Mouse (Mus musculus) 416B (cell line): Measurements from ENCODE around the gene Nlk.

Experiments
- DNase-seq: peaks from one replicate; pipeline ENCODE4 v3.0.0; 2011; ENCODE audit warnings: low read depth

The Nlk gene

DNA sequence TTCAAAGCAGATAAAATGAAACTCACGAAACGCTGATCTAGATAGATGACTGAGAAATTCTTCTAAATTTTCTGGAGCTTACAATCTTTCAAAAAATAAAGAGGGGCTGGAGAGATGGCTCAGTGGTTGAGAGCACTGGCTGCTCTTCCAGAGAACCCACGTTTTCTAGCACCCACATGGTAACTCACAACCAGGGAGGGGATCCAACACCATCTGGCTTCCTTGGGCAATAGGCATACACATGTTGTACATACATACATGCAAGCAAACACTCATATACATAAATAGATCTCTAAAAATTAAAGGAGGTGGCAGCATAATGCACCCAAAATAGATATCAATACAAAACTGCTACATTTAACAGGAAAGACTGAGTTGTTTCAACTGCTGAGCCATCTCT lies 16.1 kb downstream of the Nlk start:
- no peak for DNase-seq

GRCm38 (mm10) chr11:78678761-78679160 lies 18.4 kb downstream of the Nlk start:
- no peak for DNase-seq

- DNase-seq: no peak
These were observed 28.5 kb downstream of the Nlk start for GRCm38 (mm10) chr11:78668647-78669046.

DNA sequence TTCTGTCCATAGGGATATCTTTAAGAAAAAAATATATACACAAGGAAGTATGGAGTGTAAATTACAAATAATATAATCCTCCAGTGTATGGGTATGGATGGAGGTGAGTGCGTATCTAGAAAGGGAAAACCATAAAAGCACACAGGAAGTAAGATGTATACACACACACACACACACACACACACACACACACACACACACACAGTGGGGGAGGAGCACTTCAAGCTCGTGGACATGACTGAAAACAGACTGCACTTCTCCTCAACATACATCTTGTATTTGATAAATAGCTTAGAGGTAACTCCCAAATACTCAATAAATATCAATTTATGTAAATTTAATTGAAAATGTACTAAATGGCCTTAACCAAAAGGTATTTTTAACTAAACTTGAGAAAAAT lies 32.3 kb downstream of the Nlk start:
- DNase-seq: no peak

- no peak for DNase-seq
These were observed 33.3 kb downstream of the Nlk start for GRCm38 (mm10) chr11:78663916-78664315.

DNA sequence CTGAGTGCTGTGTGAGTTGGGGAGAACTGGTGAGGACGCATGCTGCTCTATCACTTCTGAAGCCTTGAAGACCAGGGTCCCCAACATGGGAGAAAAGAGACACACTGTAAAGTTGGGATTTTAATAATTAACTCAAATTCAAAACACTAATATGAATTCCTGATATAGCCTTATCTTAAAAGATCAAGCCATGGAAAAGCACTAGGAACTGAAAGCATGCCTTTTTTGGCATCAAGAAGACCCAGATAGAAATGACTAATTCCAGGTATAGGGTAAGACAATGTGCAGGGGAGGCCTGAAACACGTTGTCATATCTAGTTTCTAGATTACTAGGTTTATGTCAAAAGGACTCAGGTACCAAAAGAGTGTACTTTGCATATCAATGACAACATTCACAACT lies 48.0 kb downstream of the Nlk start:
- DNase-seq: no peak

- DNase-seq: peak; percentile 38
These were observed 48.8 kb downstream of the Nlk start for GRCm38 (mm10) chr11:78648405-78648804.

GRCm38 (mm10) chr11:78643746-78644145 lies 53.4 kb downstream of the Nlk start:
- no peak for DNase-seq

GRCm38 (mm10) chr11:78642151-78642550 lies 55.0 kb downstream of the Nlk start:
- DNase-seq: no peak

GRCm38 (mm10) chr11:78641088-78641487 lies 56.1 kb downstream of the Nlk start:
- no peak for DNase-seq

- DNase-seq: no peak
These were observed 64.4 kb downstream of the Nlk start for GRCm38 (mm10) chr11:78632782-78633181.

GRCm38 (mm10) chr11:78628871-78629270 lies 68.3 kb downstream of the Nlk start:
- DNase-seq: no peak

DNA sequence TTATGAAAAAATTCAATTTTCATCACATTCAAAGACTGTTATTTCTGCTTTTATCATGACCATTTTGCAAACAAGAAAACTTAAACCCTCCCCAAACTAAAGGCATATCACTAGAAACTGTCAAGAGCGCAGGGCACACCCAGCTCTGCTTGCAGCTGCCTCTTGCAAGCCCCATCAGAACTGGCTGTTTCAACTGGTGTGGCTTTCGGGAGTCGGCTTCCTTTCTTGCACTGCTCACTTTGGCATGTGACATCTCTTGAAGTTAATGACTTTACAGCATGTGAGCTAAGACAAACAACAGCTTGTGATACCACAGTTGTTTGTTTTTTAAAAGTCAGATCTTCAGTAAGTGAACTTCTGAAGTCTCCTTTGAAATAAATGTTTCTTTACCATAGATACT lies 72.8 kb downstream of the Nlk start:
- no peak for DNase-seq

DNA sequence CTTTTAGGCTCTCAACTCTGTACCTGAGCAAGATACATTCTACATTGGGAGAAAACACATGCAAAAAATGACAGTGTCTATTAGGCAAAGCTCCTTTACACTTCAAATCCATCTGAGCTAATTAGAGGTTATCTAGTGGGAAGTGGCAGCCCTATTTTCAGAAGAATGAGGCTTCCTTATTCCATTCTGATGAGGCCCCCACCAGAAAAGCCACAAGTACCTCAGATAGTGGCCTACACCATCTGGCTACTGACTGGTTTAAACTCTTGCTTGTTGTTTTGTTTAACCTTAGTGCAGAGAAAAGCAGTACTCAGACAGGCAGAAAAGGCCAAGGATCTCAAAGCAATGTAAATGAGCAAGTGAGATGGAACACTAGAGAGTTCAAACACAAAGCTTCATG lies 75.2 kb downstream of the Nlk start:
- DNase-seq: peak; percentile 52

DNA sequence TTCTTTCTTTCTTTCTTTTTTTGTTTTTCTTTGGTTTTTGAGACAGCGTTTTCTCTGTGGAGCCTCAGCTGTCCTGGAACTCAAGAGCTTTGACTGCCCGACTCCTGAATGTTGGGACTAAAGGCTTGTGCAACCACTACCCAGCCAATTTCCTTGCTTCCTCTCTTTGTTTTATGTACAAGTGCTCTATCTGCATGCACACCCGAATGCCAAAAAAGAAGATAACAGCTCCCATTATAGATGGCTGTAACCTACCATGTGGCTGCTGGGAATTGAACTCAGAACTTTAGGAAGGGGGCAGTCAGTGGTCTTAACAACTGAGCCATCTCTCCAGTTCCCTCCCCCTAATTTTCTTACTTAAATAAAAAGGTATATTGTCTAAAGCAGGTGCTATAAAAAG lies 77.0 kb downstream of the Nlk start:
- no peak for DNase-seq

GRCm38 (mm10) chr11:78611273-78611672 lies 85.9 kb downstream of the Nlk start:
- DNase-seq: no peak

DNA sequence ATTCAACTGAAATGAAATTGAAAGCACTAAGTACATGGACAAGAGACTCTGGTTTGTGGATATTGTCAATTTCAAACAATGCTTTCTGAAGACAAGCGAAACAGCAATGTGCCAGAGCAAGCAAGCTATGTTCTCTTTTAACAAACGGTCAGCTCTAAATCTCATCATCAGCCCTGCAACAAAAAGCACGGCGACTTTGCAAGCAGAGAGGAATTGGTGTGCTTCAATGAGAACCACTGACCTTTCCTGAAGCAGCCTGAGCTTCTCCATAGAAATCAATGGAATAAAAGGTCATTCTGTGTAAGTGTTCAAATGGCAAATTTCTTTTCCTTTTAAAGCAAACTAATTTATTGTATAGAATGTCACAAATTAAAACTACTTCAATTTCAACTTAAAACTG lies 87.5 kb downstream of the Nlk start:
- no peak for DNase-seq

GRCm38 (mm10) chr11:78604826-78605225 lies 92.3 kb downstream of the Nlk start:
- no peak for DNase-seq

GRCm38 (mm10) chr11:78602781-78603180 lies 94.4 kb downstream of the Nlk start:
- no peak for DNase-seq

DNA sequence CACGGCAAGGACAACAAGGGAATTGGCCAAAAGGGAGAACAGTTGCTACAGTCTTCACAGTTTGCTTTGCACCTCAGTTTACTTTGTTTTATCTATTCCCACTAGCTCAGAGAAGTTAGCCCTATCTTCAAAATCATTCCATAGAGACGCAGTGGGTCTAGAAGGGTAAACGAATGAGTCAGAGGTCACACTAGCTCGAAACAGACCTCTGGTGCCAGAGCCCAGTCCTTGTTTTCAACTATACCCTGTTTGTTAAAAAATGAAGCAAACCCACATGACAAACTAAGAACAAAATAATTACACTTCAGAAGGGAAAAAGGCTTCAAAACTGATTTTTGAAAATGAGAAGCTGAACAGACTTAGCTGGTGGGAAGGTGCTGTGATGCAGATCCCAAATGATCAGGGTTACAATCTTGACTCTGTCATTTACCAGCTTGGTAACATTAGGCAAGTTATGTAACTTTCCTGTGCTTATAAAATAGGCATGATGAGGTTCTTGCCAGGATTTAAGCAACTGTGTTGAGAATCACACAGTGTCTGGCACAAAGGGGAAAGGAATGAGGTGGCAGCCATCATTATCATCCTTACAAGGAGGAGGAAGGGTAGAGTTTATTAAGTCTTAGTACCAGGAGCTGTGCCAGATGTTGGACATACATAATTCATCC lies 96.1 kb downstream of the Nlk start:
- DNase-seq: peak; percentile 45

DNA sequence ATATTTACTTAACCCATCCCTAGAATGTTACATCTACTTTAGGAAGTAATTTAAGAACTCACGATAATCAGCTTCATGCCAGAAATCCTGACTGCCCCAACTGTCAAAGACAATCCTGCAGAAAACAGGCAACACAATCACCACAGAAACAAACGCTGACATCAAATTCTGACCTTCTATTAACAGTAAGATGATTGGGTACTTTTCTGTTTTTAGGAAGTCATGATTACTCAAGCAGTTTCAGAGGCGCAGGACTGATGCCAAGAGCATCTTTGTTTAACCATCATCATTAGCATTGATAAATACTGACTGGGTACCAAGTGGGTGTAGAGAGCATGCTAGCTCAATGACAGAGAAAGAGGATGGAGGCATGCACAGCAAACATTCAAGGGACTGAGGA lies 96.7 kb downstream of the Nlk start:
- peak; percentile 63 for DNase-seq

DNA sequence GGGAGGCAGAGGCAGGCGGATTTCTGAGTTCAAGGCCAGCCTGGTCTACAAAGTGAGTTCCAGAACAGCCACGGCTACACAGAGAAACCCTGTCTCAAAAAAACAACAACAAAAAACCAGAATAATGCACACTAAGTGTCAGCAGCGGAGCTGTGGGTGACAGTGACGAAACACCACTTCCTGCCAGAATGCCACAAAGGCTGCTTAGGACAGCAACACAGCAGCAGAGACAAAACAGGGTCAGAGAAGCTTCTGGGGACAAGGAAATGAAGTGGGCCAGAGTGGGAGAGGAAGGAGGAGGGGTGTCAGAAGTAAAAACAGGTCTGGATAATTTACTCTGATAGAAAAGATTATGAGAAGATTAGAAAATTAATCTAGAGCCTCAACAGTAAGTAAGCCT lies 97.1 kb downstream of the Nlk start:
- DNase-seq: peak; percentile 90

DNA sequence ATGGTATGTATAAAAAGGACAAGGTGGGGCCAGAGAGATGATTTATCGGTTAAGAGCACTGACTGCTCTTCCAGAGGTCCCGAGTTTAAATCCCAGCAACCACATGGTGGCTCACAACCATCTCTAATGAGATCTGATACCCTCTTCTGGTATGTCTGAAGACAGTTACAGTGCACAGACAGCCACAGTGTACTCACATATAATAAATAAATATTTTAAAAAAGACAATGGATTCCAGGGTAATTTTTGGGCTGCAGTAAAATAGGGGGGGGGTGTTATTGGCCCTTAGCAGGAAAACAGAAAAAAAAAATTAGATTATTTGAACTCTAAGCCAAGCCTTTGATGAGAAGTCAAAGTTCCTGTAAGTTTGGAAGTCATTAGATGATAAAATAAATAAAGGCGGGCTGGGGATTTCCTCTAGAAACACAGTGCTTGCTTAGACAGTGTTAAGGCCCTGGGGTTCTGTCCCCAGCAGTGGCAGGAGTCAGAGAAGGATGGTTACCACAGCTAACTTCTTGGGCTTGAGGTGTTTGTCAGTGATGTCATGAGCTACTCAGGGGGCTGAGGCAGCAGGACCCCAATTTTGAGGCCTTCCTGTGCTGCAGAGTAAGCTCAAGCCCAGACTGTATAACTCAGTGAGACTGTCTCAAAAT lies 98.3 kb downstream of the Nlk start:
- no peak for DNase-seq

GRCm38 (mm10) chr11:78596750-78597149 lies 100.4 kb downstream of the Nlk start:
- DNase-seq: no peak
